Mouse (Mus musculus): ENCODE results near the gene Prnp.

Prnp gene

DNA sequence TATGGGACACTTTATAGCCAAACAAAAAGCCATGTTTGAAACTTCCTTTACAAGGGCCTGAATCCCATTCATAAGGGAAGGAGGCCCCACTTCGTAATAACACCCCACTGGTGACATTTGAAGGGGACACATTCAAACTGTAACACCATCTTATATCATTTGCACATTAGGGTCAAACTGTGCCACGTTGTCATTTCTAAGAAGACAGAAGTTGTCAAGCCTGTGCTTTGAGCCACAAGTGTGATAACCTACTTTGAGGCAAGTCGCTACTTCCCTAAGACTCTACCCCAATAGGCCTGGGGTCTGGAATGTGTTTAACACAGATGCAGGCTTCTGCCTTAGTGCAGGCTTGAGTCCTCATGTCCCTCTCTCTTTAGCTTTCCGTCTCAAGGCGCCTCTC is 2.4 kb upstream of the Prnp start:
- DNase-seq = no peak

DNA sequence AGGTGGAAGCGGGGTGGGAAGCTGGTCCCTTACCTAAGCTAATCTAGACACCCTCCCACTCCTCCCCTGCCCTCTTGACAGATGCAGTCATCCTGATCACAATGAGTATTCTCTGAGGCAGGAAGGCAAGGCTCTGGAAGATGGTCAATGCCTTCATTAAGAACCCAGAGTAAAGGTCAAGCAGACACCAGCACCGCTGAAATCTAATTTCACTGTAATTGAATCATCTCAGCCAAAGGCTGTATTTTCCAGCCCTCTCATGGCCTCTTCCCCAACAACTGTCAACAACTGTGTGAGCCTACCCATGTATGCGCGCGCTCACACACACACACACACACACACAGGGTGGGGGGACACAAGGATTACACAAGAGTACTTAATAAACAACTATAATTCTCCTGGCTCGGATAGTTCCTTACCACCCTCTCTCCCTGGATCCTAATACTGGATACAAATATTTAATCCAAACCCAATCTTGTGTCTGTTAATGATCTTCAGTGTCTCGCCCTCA is 1.3 kb upstream of the Prnp start:
- peak; percentile 49 for DNase-seq

DNA sequence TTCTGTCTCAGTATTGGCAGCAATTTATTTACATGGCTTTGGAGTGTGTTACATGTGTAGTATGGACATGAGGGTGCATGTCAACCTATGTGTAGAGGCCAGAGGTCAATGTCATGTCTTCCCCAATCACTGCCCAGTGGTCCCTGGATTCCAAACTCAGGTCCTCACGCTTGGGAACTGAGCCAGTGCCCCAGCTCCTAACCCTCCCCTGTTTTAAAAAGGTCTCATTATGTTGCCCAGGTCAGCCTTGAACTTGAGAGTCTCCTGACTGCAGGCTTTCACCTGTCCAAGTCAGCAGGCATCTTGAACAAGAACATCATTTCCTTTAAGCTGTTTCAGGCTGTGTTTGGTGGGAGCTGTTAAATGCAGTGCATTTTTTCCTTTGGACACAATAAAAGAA is 822 bp upstream of the Prnp start:
- DNase-seq = peak; percentile 27

DNA sequence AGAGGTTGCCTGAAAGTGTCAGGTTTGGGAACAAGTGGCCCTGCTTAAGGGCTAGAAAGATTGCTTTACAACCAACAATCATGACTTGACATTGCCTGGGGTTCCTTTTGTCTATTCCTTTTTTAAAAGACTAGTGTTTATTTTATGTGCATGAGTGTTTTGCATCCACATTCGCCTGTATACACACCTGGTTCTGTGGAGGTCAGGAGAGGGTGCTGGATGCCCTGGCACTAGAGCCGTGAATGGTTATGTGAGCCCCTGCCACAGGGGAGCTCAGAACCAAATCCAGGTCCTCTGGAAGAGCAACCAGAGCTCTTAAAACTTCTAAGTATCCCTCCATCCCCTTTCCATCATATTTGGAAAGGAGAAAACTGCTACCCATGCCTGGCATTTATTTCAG is 1.1 kb downstream of the Prnp start:
- DNase-seq = no peak

DNA sequence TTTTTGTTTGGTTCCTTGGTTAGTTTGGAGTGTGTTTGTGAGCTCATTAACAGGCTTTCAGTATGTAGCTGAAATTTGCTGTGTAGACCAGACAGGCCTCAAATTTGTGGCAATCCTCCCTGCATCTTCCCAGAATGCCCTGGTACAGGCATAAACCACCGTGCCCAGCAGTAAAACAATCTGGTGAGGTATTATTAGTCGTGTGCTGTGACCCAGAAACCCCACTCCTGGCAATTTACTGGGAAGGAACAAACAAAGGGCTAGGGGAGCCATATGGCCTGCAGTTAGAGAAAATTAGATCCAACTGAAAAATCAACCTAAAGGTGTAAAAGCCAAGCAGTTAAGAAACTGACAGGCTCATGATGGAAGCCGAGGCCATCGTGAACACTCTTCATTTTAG is 1.6 kb downstream of the Prnp start:
- no peak for DNase-seq

DNA sequence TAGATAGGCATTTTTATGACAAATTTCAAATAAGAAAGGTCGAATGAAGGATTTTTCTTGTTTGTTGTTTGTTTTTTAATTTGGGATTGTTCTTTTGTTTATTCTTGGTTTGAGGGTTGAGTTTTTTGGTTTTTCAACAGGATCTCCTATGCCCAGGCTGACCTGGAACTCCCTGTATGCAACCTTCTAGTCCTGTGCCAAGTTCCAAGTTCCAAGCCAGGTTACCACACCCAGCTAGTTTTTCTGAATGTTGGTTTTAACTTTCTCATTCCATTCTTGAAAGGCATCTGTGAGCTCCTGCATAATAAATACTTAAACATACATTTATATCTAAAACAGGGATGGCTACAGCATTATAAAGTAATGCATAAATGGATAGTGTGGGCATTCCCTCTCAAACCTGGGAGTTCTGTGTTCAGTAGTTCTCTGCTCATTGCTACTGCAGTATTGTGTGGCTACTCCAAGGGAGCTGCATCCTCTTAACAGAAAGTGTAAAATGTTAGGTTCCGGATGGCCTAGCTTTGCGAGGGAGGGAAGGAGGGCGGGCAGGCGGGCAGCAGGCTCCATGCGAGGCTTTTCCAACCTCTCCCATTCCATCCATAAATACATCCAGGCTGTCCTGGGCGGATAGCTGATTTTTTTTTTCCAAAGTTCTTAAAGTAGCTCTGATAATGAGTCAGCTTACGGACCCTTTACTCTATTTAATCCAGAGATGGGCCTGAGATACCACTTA is 3.0 kb downstream of the Prnp start:
- DNase-seq = no peak

DNA sequence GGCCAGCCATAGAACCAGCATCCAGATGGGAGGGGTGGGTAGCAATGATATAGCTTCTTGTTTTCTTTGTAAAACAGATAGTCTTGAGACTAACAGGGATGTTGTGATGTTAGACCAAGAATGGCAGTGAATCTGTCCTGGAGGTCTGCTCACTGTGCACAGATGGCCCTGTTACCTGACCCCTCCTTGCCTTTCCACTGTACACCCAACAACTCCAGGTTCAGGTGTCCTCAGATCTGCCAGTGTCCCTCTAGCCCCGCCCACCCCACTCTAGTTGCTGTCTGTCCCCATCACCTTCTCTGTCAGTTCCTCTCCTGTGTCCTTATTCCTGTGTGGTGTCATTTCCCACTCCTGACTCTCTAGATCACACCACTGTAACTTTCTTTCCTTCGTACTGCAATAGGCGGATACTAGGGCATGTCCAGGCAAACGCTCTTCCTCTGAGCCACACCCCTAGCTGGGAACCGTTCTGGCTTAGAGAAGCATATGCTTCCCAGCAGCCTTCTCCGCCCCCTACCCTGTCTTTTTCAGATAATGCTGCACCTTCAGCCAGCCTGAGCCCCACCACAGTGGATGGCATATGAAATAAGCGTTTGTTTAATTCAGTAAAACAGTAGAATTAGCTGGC is 22.7 kb downstream of the Prnp start:
- DNase-seq = no peak

DNA sequence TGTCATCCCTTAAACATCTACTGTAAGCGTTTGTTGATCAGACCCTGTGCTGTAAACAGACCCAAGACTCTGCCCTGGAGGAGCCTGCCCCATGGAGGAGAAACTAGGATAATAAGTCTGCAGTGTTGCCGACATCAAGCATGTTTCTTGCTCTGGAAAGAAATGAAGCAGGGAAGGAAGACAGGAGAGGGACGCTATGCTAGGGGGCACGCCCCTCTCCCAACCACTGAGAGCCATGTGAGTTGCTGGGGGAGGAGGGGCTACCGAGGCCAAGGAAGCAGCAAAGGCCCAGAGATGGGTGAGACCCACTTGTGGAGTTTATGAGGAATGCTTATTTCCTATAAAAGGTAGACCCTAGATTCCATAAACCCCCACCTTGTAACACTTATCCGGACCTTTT is 23.3 kb downstream of the Prnp start:
- no peak for DNase-seq

DNA sequence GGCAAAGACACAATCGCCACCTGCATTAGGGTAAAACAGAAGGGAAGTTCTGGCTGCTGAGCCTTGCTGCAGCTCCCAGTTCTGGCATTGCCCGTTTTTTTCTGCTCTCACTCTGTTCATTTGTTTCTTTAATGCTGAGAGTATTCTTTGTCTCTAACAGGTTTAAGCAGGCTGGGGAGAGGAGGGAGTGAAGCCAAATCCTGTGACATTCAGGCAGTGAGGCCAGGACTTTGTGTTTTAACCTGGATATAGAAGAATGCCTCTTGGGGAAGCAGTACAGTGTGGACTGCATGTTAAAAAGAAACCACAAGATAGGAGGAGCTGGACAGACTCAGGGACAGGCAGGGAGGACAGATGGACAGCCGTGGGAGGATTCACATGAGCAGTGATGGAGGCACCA is 23.9 kb downstream of the Prnp start:
- DNase-seq = peak; percentile 18

DNA sequence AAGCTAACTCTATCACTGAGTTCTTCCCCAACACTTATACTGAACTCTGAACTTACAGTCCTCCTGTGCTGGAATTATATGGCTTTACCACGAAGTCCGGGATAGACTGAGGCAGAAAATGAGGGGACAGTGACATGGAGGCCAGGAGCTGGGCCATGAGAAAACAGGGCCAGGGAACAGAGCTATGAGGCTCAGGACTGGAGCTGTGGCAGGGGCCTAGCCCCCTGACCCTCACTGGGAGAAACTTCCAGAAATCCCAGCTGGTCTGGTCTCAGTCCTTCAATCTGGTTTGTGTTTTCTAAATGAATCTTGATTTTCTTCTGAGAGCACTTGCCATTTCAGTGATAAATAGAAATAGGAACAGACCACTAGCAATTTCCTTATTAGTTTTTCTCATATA is 24.5 kb downstream of the Prnp start:
- no peak for DNase-seq

DNA sequence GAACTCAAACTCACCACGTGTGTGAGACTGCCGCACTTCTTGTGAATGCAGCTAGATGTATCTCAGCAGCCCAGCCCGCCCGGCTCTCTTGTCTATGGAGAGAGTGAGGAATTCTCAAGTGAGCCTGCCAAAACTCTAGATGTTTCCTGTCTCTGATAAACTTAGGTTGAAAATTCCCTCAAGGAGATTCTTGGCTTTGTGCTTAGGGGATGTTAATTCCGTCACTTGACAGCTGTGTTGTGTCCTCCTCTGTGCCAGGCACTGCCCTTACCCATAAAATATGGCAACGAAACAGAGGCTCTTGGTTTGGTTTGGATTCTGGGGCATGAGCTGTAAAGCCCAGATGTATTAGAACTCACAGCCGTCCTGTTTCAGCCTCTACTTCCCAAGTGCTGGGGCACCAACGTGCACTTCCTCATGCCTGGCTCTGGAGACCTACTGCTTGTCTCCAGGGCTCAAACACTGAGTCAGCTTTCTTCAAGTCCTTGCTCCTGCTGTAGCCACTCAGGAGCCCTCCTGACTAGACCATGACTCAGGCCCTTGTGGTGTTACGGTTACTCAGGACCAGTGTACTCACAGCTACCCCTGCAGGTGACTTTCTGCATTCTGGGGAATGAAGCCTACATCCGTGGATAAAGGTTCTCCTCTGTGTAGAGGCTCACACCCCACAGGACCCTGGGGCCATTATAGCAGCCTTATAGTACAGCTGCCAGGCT is 25.8 kb downstream of the Prnp start:
- no peak for DNase-seq

DNA sequence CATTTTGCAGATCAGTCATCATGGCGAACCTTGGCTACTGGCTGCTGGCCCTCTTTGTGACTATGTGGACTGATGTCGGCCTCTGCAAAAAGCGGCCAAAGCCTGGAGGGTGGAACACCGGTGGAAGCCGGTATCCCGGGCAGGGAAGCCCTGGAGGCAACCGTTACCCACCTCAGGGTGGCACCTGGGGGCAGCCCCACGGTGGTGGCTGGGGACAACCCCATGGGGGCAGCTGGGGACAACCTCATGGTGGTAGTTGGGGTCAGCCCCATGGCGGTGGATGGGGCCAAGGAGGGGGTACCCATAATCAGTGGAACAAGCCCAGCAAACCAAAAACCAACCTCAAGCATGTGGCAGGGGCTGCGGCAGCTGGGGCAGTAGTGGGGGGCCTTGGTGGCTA is 26.7 kb downstream of the Prnp start:
- no peak for DNase-seq

DNA sequence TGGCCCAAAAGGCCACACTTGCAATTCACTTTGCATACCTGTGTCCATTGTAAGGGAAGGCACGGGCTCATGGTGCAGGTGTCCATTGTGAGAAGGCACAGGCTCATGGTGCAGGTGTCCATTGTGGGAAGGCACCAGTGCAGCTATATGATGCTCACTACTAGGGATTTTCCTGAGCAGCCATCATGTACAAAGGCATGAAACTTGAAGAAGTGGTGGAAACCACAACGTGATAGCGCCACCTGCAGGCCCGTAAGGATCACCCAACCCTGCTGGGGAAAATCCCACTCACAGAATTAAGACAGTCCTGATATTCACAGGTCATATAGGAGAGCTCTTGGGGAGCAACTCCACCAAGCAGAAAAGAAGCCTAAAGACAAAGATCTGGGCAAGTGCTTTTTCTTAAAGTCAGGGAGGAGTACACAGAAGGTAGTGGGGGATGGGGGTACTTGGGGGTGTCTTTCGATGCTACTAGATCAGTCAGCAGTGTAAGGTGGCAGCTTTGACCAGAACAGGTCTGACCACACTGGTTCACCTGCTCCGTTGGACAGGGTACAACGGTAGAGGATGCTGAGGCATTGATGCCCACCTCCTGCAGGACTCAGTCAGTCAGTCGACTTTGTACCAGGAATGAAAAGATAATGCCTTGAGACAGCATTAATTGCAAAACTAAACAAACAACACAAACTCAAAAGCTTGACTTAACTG is 29.8 kb downstream of the Prnp start:
- DNase-seq = peak; percentile 65

DNA sequence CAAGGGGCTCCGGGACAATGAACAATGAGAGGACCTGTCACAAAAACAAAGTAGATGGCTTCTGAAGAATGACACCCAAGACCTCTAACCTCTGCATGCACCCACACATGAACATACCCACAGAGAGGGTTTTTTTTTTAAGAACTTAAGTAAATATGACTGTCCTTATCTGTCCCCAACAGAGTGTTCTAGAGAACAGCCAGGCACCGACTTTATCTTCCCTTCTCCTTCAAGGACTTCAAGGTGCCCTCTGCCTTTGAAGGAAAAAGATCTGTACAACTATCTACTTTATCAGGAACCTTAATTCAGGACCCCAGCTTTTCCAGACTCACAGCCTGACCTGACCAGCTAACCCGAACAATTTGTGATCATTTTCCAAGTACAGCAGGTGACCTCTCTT is 30.8 kb downstream of the Prnp start:
- DNase-seq = no peak

DNA sequence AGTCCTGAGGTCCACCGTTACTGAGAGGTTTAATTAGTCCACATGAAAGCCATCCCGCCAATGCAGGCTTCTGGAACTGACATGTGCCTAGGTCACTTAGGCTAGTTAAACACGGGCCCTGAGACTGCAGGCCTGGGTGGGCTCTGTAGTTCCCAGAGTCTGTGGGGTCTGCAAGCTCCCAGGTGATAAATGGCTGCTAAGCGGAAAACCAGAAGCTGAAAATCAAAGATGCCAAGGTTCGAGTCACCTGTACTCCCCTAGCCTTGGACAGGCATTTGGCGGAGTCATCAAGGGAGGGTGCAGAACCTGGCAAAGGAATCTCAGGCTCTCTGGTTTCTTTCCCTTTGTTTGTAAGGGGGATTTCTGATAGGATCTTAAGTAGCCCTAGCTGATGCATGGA is 31.8 kb downstream of the Prnp start:
- DNase-seq = peak; percentile 1

DNA sequence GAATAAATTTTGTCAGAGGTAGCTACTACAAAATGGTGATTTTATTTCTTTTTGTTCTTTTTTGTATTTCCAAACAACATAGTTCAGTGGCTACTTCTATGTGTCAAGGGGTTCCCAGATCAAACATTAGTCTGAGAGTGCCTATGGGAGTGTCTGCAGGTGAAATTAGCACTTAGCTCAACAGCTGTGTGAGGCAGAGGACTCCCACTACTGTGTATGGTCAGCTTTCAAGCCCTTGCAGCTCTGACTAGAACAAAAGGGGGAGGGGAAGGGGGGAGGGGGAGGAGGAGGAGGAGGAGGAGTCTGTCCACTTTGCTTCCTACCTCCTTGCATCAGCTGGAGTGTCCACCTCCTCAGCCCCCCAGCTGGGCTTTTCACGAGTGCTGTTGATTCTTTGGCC is 34.6 kb downstream of the Prnp start:
- DNase-seq = no peak

DNA sequence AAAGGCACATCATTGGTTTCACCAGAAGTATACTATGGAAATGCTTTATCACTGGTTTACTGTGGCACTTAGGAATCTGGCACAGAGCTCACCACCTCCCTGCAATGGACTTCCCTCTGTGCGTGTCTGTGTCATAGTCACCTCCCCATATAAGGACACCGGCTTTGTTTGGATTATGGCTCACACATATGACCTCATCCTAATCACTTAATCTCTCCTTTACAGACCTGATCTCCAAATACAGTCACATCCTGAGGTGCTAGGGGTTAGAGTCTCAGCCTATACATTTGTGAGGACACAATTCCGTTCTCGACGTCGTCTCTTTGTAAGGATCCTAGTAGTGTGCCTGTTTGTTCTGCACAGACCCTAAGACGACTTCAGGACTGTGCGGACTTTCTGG is 35.5 kb downstream of the Prnp start:
- no peak for DNase-seq

DNA sequence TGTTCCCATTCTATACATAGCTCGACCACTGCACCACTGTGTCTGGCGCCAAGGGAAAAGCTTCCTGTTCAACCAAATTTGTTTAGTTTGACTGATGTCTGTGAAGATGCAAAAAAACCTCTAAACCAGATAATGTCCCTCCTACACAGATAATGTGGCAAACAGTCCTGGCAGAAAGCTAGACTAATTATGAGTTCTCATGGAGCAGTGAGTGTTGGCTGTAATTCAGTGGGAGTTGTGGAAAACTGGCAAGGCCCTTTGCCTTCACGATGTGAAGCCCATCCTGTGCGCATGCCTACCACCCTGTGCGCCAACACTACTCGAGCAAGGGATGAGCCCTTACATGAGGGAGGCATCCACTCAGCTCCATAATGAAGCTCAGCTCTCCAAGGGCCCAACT is 36.0 kb downstream of the Prnp start:
- DNase-seq = no peak

DNA sequence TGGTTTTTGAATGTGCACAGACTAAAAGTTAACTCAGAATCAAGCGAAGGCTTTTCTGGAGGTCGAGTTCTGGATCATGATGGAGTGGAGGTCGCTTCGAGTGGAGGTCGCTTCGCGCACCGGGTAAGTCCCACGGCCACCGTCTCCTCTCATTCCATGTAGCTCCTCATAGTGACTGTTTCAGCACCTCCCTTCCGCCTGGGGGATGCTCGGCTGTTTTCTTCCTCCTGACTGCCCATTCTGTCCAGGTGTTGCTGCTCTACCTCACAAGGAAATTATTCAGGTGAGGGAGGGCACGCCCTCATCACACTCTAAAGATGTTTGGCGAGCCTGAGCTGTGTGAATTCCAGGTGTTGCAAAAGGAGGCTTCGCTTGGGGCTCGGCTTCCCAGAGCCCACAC is 36.6 kb downstream of the Prnp start:
- no peak for DNase-seq

DNA sequence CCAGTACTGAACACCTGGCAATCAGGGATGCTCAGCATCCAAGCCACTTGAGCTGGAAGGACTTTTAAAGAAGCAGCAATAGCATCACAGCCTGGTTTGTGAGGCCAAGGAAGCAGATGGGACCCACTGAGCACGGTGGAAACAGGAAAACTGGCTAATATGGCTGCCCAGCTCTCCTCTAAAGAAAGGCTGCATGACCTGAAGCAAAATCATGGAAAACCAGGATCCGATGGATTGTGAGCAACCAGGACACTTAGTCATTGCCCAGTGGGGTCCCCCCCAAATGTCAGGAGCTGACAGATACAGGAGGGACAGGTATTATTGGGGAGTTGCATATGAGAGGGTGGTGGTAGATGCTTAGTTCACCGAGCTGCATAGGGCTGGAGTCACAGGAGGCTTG is 38.4 kb downstream of the Prnp start:
- DNase-seq = no peak

DNA sequence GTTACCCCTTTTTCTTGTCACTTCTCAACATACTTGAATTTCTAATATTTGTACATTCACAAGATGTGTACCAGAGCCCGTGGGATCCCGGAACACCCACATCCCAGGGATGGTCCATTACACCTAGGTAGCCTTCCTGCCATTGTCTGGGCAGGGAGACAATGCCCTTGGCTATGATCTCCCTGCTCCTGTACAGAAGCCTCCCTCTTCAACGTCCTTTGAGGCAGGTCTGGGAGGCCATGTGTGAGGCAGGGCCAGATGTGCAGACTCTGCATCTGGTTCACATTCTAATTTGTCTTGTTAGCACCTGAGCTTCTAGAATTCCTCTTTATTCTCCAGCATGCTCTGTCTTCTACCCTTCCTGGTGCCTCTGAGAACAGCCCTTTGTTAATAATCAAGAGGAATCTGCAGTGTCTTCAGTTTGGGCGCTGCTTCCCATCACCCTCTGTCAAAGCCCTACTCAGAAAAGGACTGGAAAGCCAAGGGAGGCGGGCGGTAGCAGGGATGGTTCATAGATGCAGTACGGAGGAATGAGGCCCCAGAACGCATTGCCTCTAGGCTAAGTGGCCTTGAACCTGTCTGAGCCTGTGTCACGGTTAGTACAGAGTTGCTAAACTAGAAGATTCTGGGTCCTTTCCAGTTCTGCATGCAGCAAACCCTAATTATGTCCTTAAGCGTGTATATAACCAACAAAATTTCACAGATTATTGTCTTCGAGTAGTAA is 39.4 kb downstream of the Prnp start:
- DNase-seq = peak; percentile 1

DNA sequence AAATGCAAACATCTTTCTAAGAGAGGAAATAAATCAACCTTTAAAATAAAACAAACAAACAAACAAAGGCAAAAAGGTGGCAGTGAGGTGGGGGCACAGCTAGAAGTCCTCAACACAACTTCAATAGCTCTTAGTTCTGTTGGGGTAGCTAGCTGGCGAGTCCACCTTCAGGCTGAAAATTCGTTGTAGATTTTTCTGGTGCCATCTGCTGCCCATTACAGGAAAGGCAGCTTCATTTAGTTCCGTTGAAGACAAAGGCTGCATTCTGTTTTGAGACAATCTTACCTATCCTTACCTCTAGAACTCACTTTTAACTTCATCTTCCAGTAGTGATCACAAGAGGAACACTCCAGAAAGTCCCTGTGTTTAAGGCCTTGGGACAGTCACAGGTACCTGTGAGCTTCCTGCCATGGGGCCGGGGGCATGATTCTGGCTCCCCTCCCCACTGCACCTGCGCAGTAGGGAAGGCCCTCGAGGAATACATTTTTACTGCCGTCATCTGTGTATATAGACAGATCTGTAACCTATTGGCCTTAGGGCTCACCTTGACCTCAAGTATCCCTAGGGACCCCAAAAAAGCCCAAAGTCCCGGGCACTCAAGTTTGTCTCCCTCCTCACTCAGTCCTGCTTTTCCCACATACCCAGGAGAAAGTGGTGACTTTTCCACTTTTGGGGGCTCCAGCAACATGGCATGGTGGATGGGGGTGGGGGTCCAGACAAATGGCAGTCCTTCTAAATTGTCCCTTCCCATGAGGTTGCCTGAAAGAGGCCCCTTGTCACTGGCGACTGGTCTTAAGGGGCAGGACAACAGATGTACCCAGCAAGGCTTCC is 40.3 kb downstream of the Prnp start:
- DNase-seq = peak; percentile 65

All from kidney, adult 18-20 months (tissue).